Mouse (Mus musculus) ES-E14 (cell line): ENCODE measurements at regions not wholly inside any gene's neighbourhood (a gene's known extent, or its start where the extent isn't known, plus 50 kb on each side); places are given as distances from the start of the nearest gene placed in this dataset.

ENCODE experiments used
- DNase-seq: peaks from one replicate; pipeline ENCODE4 v3.0.0-alpha.2; 2013; ENCODE audit warnings: low read depth, low spot score
- H3K27ac ChIP-seq: 2 replicates; pipeline ENCODE4 v1.5.1; 2012; ENCODE audit warnings: low read depth, mild to moderate bottlenecking, low read length, moderate library complexity, mixed read lengths; ENCODE audit not compliant: poor library complexity, insufficient read depth, severe bottlenecking
- H3K36me3 ChIP-seq: 2 replicates; pipeline ENCODE4 v1.6.1; 2012; ENCODE audit warnings: mild to moderate bottlenecking, low read length, moderate library complexity, mixed read lengths; ENCODE audit not compliant: control insufficient read depth, poor library complexity, insufficient read depth, severe bottlenecking
- H3K4me1 ChIP-seq, 2 experiments: fragments of 150-350 bp in 1 of 2; sonication (generic) in 1 of 2; 2 replicates each; pipeline ENCODE4 v1.6.1; 2012; ENCODE audit warnings: low read length in 2 of 2, mild to moderate bottlenecking in 1 of 2, mixed read lengths in 1 of 2; ENCODE audit not compliant: control insufficient read depth in 2 of 2, insufficient read depth in 2 of 2, poor library complexity in 1 of 2
- H3K4me3 ChIP-seq, 2 experiments: fragments of 150-350 bp in 1 of 2; sonication (generic) in 1 of 2; 2 replicates each; pipeline ENCODE4 v1.5.1; 2012; ENCODE audit warnings: low read length in 2 of 2, low read depth in 1 of 2, mild to moderate bottlenecking in 1 of 2, mixed read lengths in 1 of 2; ENCODE audit not compliant: insufficient read depth in 1 of 2, poor library complexity in 1 of 2, severe bottlenecking in 1 of 2
- H3K9ac ChIP-seq: 2 replicates; pipeline ENCODE4 v1.6.1; 2012; ENCODE audit warnings: low read depth, mild to moderate bottlenecking, low read length, mixed read lengths; ENCODE audit not compliant: poor library complexity, insufficient read depth, severe bottlenecking
- H3K9me3 ChIP-seq: fragments of 150-350 bp; sonication (generic); 2 replicates; pipeline ENCODE4 v1.6.1; 2012; ENCODE audit warnings: low read depth, mild to moderate bottlenecking, low read length; ENCODE audit not compliant: control insufficient read depth, insufficient read depth
- CHD2 ChIP-seq: IDR thresholded peaks from 2 replicates; pipeline ENCODE4 v1.6.1; 2014; ENCODE audit warnings: mild to moderate bottlenecking, low read depth, low read length, inconsistent platforms
- HCFC1 ChIP-seq: IDR thresholded peaks from 2 replicates; pipeline ENCODE4 v1.6.1; 2012; ENCODE audit warnings: low read length, inconsistent platforms, borderline replicate concordance; ENCODE audit not compliant: insufficient read depth
- MAFK ChIP-seq: IDR thresholded peaks from 2 replicates; pipeline ENCODE4 v1.6.1; 2014; ENCODE audit warnings: mild to moderate bottlenecking, low read depth, low read length, inconsistent platforms; ENCODE audit not compliant: insufficient read depth
- ZC3H11A ChIP-seq: IDR thresholded peaks from 2 replicates; pipeline ENCODE4 v1.6.1; 2012; ENCODE audit warnings: low read depth, mild to moderate bottlenecking, inconsistent platforms, low read length, borderline replicate concordance
- ZNF384 ChIP-seq: IDR thresholded peaks from 2 replicates; pipeline ENCODE4 v1.6.1; 2012; ENCODE audit warnings: low read depth, low read length, inconsistent platforms
- in situ Hi-C, 2 experiments: fragments of 600-800 bp; cut with MboI; formaldehyde crosslinking; loops; one replicate each; pipeline ENCODE4 v1.15.1; 2025; ENCODE audit warnings: low sequenced_read_pairs in 2 of 2, inconsistent platforms in 1 of 2; ENCODE audit not compliant: unreplicated experiment in 2 of 2

- TF ChIP-seq ZNF384 (no peak), ZC3H11A (no peak), MAFK (no peak)
- in situ Hi-C loops: no loop called here
- H3K36me3 ChIP-seq: no peaks in the 10 kb centered on the region
- DNase-seq: no peak
- H3K9ac ChIP-seq: no peak overlapping the region
- H3K4me3 ChIP-seq: no peak overlapping the region
- no peak overlapping the region for H3K27ac ChIP-seq
- H3K9me3 ChIP-seq: no peaks in the 10 kb centered on the region
- H3K4me1 ChIP-seq: no peaks in the 10 kb centered on the region
Measured at GRCm38 (mm10) chr19:19987255-19987654, 403.5 kb downstream of the Anxa1 start.

- Histone ChIP-seq H3K4me1 (no peaks in the 10 kb centered on the region), H3K36me3 (no peaks in the 10 kb centered on the region), H3K4me3 (no peak overlapping the region), H3K9ac (no peak overlapping the region), H3K9me3 (no peaks in the 10 kb centered on the region), H3K27ac (no peak overlapping the region)
- in situ Hi-C loops: no loop called here
- DNase-seq: no peak
- no peak for TF ChIP-seq HCFC1
- no peak for TF ChIP-seq ZNF384
- no peak for TF ChIP-seq MAFK
- no peak for TF ChIP-seq CHD2
- no peak for TF ChIP-seq ZC3H11A
Measured at GRCm38 (mm10) chr19:19978816-19979215, 411.9 kb downstream of the Anxa1 start.

- Histone ChIP-seq H3K27ac (no peak overlapping the region), H3K9ac (no peak overlapping the region), H3K36me3 (no peaks in the 10 kb centered on the region), H3K4me3 (no peak overlapping the region), H3K9me3 (no peaks in the 10 kb centered on the region), H3K4me1 (no peaks in the 10 kb centered on the region)
- DNase-seq: no peak
- TF ChIP-seq HCFC1 (no peak), ZNF384 (no peak), ZC3H11A (no peak), MAFK (no peak), CHD2 (no peak)
- in situ Hi-C loops: no loop called here
Measured at GRCm38 (mm10) chr19:19977609-19978259, 413.0 kb downstream of the Anxa1 start.

- TF ChIP-seq ZC3H11A (no peak), MAFK (no peak), HCFC1 (no peak), CHD2 (no peak), ZNF384 (no peak)
- no peak overlapping the region for H3K9ac ChIP-seq
- H3K4me3 ChIP-seq: no peak overlapping the region
- no peaks in the 10 kb centered on the region for H3K36me3 ChIP-seq
- H3K27ac ChIP-seq: no peak overlapping the region
- no peaks in the 10 kb centered on the region for H3K4me1 ChIP-seq
- H3K9me3 ChIP-seq: no peaks in the 10 kb centered on the region
- DNase-seq: no peak
- in situ Hi-C loops: no loop called here
Measured at GRCm38 (mm10) chr19:19976776-19977175, 414.0 kb downstream of the Anxa1 start.
